Mouse (Mus musculus): ENCODE results near the gene Fli1. TPM values are rescaled to one million over a fixed set of nuclear protein-coding genes. Genes with fewer than 3 reads are reported as not detected.

The Fli1 gene
- total RNA-seq, 2 experiments from 2014 or later, result 16.2 to 16.6 TPM

- no peak for DNase-seq
- intact Hi-C loops (cut with DNase I; ENCODE audit: low total_unique reads), result loop anchor here (10.0 kb wide), 1 partner anchor 152 kb away; no protein-coding TSS in a partner anchor
Observed at GRCm38 (mm10) chr9:32556313-32556712, 13.7 kb upstream of the Fli1 start.

- intact Hi-C loops (cut with DNase I; ENCODE audit: low total_unique reads), result loop anchor here (10.0 kb wide), 1 partner anchor 150 kb away; no protein-coding TSS in a partner anchor
- no peak for DNase-seq
Observed at GRCm38 (mm10) chr9:32555279-32555678, 12.6 kb upstream of the Fli1 start.

GRCm38 (mm10) chr9:32550541-32550940, 7.9 kb upstream of the Fli1 start:
- no peak for DNase-seq
- intact Hi-C loops (cut with DNase I; ENCODE audit: low total_unique reads), result loop anchor here (10.0 kb wide), 1 partner anchor 146 kb away; no protein-coding TSS in a partner anchor

- intact Hi-C loops (cut with DNase I; ENCODE audit: low total_unique reads), result loop anchor here (10.0 kb wide), 1 partner anchor 145 kb away; no protein-coding TSS in a partner anchor
- DNase-seq, result no peak
Observed at GRCm38 (mm10) chr9:32549462-32550384, 7.1 kb upstream of the Fli1 start.

GRCm38 (mm10) chr9:32546731-32547130, 4.1 kb upstream of the Fli1 start:
- intact Hi-C loops (cut with DNase I; ENCODE audit: low total_unique reads), result no loop called here
- no peak for DNase-seq

- no peak for DNase-seq
- intact Hi-C loops (cut with DNase I; ENCODE audit: low total_unique reads), result no loop called here
Observed at GRCm38 (mm10) chr9:32544731-32545661, 2.3 kb upstream of the Fli1 start.

GRCm38 (mm10) chr9:32543923-32544575, 1.4 kb upstream of the Fli1 start:
- intact Hi-C loops (cut with DNase I; ENCODE audit: low total_unique reads), result no loop called here
- no peak for DNase-seq

GRCm38 (mm10) chr9:32543040-32543581, 450 bp upstream of the Fli1 start:
- intact Hi-C loops (cut with DNase I; ENCODE audit: low total_unique reads), result no loop called here

GRCm38 (mm10) chr9:32541223-32541901, 1.3 kb downstream of the Fli1 start:
- peak; percentile 20 for DNase-seq
- intact Hi-C loops (cut with DNase I; ENCODE audit: low total_unique reads), result no loop called here

More at GRCm38 (mm10) chr9:32543040-32543581, 450 bp upstream of the Fli1 start:
- no peak for DNase-seq

GRCm38 (mm10) chr9:32540406-32541222, 2.0 kb downstream of the Fli1 start:
- DNase-seq, result peak; percentile 38
- intact Hi-C loops (cut with DNase I; ENCODE audit: low total_unique reads), result no loop called here

GRCm38 (mm10) chr9:32540061-32540405, 2.6 kb downstream of the Fli1 start:
- intact Hi-C loops (cut with DNase I; ENCODE audit: low total_unique reads), result no loop called here
- no peak for DNase-seq

GRCm38 (mm10) chr9:32539321-32539761, 3.3 kb downstream of the Fli1 start:
- no peak for DNase-seq
- intact Hi-C loops (cut with DNase I; ENCODE audit: low total_unique reads), result no loop called here

- intact Hi-C loops (cut with DNase I; ENCODE audit: low total_unique reads), result no loop called here
Observed at GRCm38 (mm10) chr9:32538124-32538523, 4.5 kb downstream of the Fli1 start.

GRCm38 (mm10) chr9:32537706-32538105, 5.0 kb downstream of the Fli1 start:
- intact Hi-C loops (cut with DNase I; ENCODE audit: low total_unique reads), result no loop called here
- no peak for DNase-seq

More at GRCm38 (mm10) chr9:32538124-32538523, 4.5 kb downstream of the Fli1 start:
- DNase-seq, result no peak

GRCm38 (mm10) chr9:32535201-32535955, 7.3 kb downstream of the Fli1 start:
- DNase-seq, result no peak

GRCm38 (mm10) chr9:32534025-32534615, 8.5 kb downstream of the Fli1 start:
- intact Hi-C loops (cut with DNase I; ENCODE audit: low total_unique reads), result no loop called here
- no peak for DNase-seq

More at GRCm38 (mm10) chr9:32535201-32535955, 7.3 kb downstream of the Fli1 start:
- intact Hi-C loops (cut with DNase I; ENCODE audit: low total_unique reads), result no loop called here

- intact Hi-C loops (cut with DNase I; ENCODE audit: low total_unique reads), result no loop called here
Observed at GRCm38 (mm10) chr9:32531588-32531987, 11.1 kb downstream of the Fli1 start.

More at GRCm38 (mm10) chr9:32531588-32531987, 11.1 kb downstream of the Fli1 start:
- no peak for DNase-seq
